Mouse (Mus musculus): ENCODE results near the gene Rph3al. TPM values are rescaled to one million over a fixed set of nuclear protein-coding genes. Genes with fewer than 3 reads are reported as not detected.
A peak's percentile ranks its signal among the peaks of the same experiment; 100 is the strongest.

The Rph3al gene
- polyA plus RNA-seq, 1 experiment from 2014 or later, result 0.84 TPM

GRCm38 (mm10) chr11:75966401-75967372 lies 28.5 kb upstream of the Rph3al start:
- Histone ChIP-seq H3K4me2 (replicated peaks) (peak overlapping the region; percentile 98), H3K27ac (replicated peaks) (no peak overlapping the region), H3K9me3 (no peaks in the 10 kb centered on the region), H3K27me3 (peaks cover 67% of the 10 kb centered on the region), H3K4me1 (peaks cover 45% of the 10 kb centered on the region), H3K4me3 (peak overlapping the region; percentile 63), H3K36me3 (no peaks in the 10 kb centered on the region), H3K9ac (replicated peaks) (peak overlapping the region; percentile 60)
- under 1% methylated on average over 80 of the region's 90 CpGs for WGBS
- peak; percentile 67 for ATAC-seq (ENCODE audit: low FRiP score, low read depth)

- Histone ChIP-seq H3K4me1 (peaks cover 45% of the 10 kb centered on the region), H3K27me3 (peaks cover 73% of the 10 kb centered on the region), H3K36me3 (no peaks in the 10 kb centered on the region), H3K4me2 (replicated peaks) (peak overlapping the region; percentile 98), H3K4me3 (peak overlapping the region; percentile 63), H3K9me3 (no peaks in the 10 kb centered on the region), H3K9ac (replicated peaks) (peak overlapping the region; percentile 60), H3K27ac (replicated peaks) (no peak overlapping the region)
- 3% methylated on average over 28 of the region's 28 CpGs for WGBS
- 0 out of 2 replicates have a peak, but pooled peaks have one; percentile 27 for ATAC-seq (ENCODE audit: low FRiP score, low read depth)
Observed at GRCm38 (mm10) chr11:75965674-75966400, 27.6 kb upstream of the Rph3al start.

GRCm38 (mm10) chr11:75964476-75964730 lies 26.2 kb upstream of the Rph3al start:
- peaks cover 70% of the 10 kb centered on the region for H3K27me3 ChIP-seq
- no peak overlapping the region for H3K4me3 ChIP-seq
- H3K9me3 ChIP-seq, result no peaks in the 10 kb centered on the region
- 19% methylated on average over 4 of the region's 4 CpGs for WGBS
- no peaks in the 10 kb centered on the region for H3K36me3 ChIP-seq
- H3K4me1 ChIP-seq, result peaks cover 45% of the 10 kb centered on the region
- peak overlapping the region; percentile 33 for H3K4me2 ChIP-seq (replicated peaks)
- ATAC-seq (ENCODE audit: low FRiP score, low read depth), result no peak
- H3K27ac ChIP-seq (replicated peaks), result peak overlapping the region; percentile 52
- H3K9ac ChIP-seq (replicated peaks), result no peak overlapping the region; the same call in 1 of the 2 replicates

- Histone ChIP-seq H3K4me2 (replicated peaks) (peak overlapping the region; percentile 33), H3K9me3 (no peaks in the 10 kb centered on the region), H3K4me1 (peaks cover 45% of the 10 kb centered on the region), H3K27me3 (peaks cover 65% of the 10 kb centered on the region), H3K9ac (replicated peaks) (no peak overlapping the region; the same call in 1 of the 2 replicates), H3K4me3 (no peak overlapping the region), H3K36me3 (no peaks in the 10 kb centered on the region), H3K27ac (replicated peaks) (peak overlapping the region; percentile 52)
- ATAC-seq (ENCODE audit: low FRiP score, low read depth), result peak; percentile 35; the same call in 1 of the 2 replicates
- WGBS, result 6% methylated on average over 11 of the region's 11 CpGs
Observed at GRCm38 (mm10) chr11:75963730-75964475, 25.7 kb upstream of the Rph3al start.

- Histone ChIP-seq H3K4me2 (replicated peaks) (no peak overlapping the region), H3K4me1 (peaks cover 38% of the 10 kb centered on the region), H3K27me3 (peaks cover 44% of the 10 kb centered on the region), H3K9ac (replicated peaks) (no peak overlapping the region), H3K36me3 (no peaks in the 10 kb centered on the region), H3K9me3 (no peaks in the 10 kb centered on the region), H3K27ac (replicated peaks) (no peak overlapping the region), H3K4me3 (no peak overlapping the region)
- 89% methylated on average over 7 of the region's 7 CpGs for WGBS
- ATAC-seq (ENCODE audit: low FRiP score, low read depth), result no peak
Observed at GRCm38 (mm10) chr11:75961782-75962181, 23.6 kb upstream of the Rph3al start.

- no peak overlapping the region for H3K9ac ChIP-seq (replicated peaks)
- H3K4me1 ChIP-seq, result no peaks in the 10 kb centered on the region
- ATAC-seq (ENCODE audit: low FRiP score, low read depth), result no peak
- H3K27me3 ChIP-seq, result peaks cover 10% of the 10 kb centered on the region; the same call in 1 of the 2 replicates
- no peak overlapping the region for H3K4me3 ChIP-seq
- no peak overlapping the region for H3K27ac ChIP-seq (replicated peaks)
- no peaks in the 10 kb centered on the region for H3K9me3 ChIP-seq
- no peaks in the 10 kb centered on the region for H3K36me3 ChIP-seq
- WGBS, result 88% methylated on average over 17 of the region's 17 CpGs
- no peak overlapping the region for H3K4me2 ChIP-seq (replicated peaks)
Observed at GRCm38 (mm10) chr11:75957124-75957832, 19.0 kb upstream of the Rph3al start.

- ATAC-seq (ENCODE audit: low FRiP score, low read depth), result no peak
- Histone ChIP-seq H3K27me3 (peaks cover 5% of the 10 kb centered on the region; the same call in 1 of the 2 replicates), H3K4me3 (no peak overlapping the region), H3K27ac (replicated peaks) (no peak overlapping the region), H3K9ac (replicated peaks) (no peak overlapping the region), H3K4me2 (replicated peaks) (no peak overlapping the region), H3K9me3 (no peaks in the 10 kb centered on the region), H3K4me1 (no peaks in the 10 kb centered on the region), H3K36me3 (no peaks in the 10 kb centered on the region)
- 86% methylated on average over 8 of the region's 8 CpGs for WGBS
Observed at GRCm38 (mm10) chr11:75956651-75957050, 18.4 kb upstream of the Rph3al start.

GRCm38 (mm10) chr11:75954896-75955295 lies 16.7 kb upstream of the Rph3al start:
- no peaks in the 10 kb centered on the region for H3K4me1 ChIP-seq
- H3K27me3 ChIP-seq, result no peaks in the 10 kb centered on the region
- H3K36me3 ChIP-seq, result no peaks in the 10 kb centered on the region
- H3K9me3 ChIP-seq, result no peaks in the 10 kb centered on the region
- H3K4me3 ChIP-seq, result no peak overlapping the region
- H3K4me2 ChIP-seq (replicated peaks), result no peak overlapping the region
- ATAC-seq (ENCODE audit: low FRiP score, low read depth), result no peak
- no peak overlapping the region for H3K9ac ChIP-seq (replicated peaks)
- H3K27ac ChIP-seq (replicated peaks), result no peak overlapping the region
- 87% methylated on average over 9 of the region's 9 CpGs for WGBS

- Histone ChIP-seq H3K4me1 (0 out of 2 replicates have a peak, but pooled peaks cover 3% of the 10 kb centered on the region), H3K4me3 (no peak overlapping the region), H3K36me3 (no peaks in the 10 kb centered on the region), H3K4me2 (replicated peaks) (no peak overlapping the region), H3K9ac (replicated peaks) (no peak overlapping the region), H3K27me3 (no peaks in the 10 kb centered on the region), H3K27ac (replicated peaks) (no peak overlapping the region), H3K9me3 (no peaks in the 10 kb centered on the region)
- WGBS, result 85% methylated on average over 5 of the region's 5 CpGs
- ATAC-seq (ENCODE audit: low FRiP score, low read depth), result no peak
Observed at GRCm38 (mm10) chr11:75951895-75952294, 13.7 kb upstream of the Rph3al start.

- Histone ChIP-seq H3K27me3 (no peaks in the 10 kb centered on the region), H3K9ac (replicated peaks) (no peak overlapping the region), H3K27ac (replicated peaks) (no peak overlapping the region), H3K4me1 (peaks cover 17% of the 10 kb centered on the region), H3K9me3 (no peaks in the 10 kb centered on the region), H3K4me3 (no peak overlapping the region), H3K4me2 (replicated peaks) (no peak overlapping the region), H3K36me3 (no peaks in the 10 kb centered on the region)
- 83% methylated on average over 3 of the region's 3 CpGs for WGBS
- no peak for ATAC-seq (ENCODE audit: low FRiP score, low read depth)
Observed at GRCm38 (mm10) chr11:75950459-75950858, 12.2 kb upstream of the Rph3al start.

GRCm38 (mm10) chr11:75948789-75949188 lies 10.6 kb upstream of the Rph3al start:
- ATAC-seq (ENCODE audit: low FRiP score, low read depth), result no peak
- WGBS, result 64% methylated on average over 3 of the region's 3 CpGs
- H3K27me3 ChIP-seq, result no peaks in the 10 kb centered on the region

More at GRCm38 (mm10) chr11:75948789-75949188, 10.6 kb upstream of the Rph3al start:
- no peaks in the 10 kb centered on the region for H3K36me3 ChIP-seq
- no peaks in the 10 kb centered on the region for H3K9me3 ChIP-seq
- H3K4me3 ChIP-seq, result no peak overlapping the region
- H3K9ac ChIP-seq (replicated peaks), result no peak overlapping the region
- peaks cover 17% of the 10 kb centered on the region for H3K4me1 ChIP-seq
- no peak overlapping the region for H3K4me2 ChIP-seq (replicated peaks)
- no peak overlapping the region for H3K27ac ChIP-seq (replicated peaks)
